ENCODE assay signal across 11 mouse cellular contexts in the genomic region with DNA sequence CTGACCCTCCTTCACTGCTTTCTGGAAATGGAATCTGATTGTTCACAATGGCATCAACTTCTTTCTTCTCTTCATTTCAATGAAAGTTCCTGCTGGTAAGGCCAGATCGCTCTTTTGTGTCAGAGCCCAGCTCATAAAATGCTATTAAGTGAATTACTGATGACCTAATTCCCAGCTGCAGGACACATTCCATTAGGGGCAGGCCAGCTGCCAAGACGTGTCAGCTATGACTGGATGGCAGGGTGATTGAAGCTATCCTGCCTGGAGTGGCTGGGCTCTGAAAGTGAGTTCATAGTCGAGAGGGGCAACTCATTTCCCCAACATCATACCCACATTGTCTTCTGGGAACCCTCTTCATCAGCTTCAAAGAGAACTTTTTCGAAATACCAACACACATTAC.
DNase-seq lines count a peak whose midpoint lies in the region; ATAC-seq lines count a peak whose summit lies in the region.
"Had no signal": no experiment of that assay in that cellular context is flagged by ENCODE, and none has a peak within 500 bp of the region (broad histone marks: within the 10 kb centered on the region; RNA-seq: fewer than 3 reads in every experiment).

No protein-coding gene starts in this region.

- 49% methylated on average over 4 of the region's 4 CpGs for WGBS in midbrain, embryonic 10.5 days
- 35% methylated on average over 4 of the region's 4 CpGs for WGBS in midbrain, embryonic 13.5 days

- ATAC-seq in midbrain, embryonic 13.5 days = no peak
- ATAC-seq: activated CD4-positive, CD25-positive, alpha-beta regulatory T cell, adult 4 months; midbrain, embryonic 16.5 days had no signal

- DNase-seq in adrenal gland, postnatal 10 days = peak; percentile 16
- no peak for DNase-seq in adrenal gland, postnatal 4 days (ENCODE audit: low spot score in 2 of 2)
- DNase-seq in midbrain, embryonic 10.5 days (ENCODE audit: low spot score) = peak; percentile 21
- peak; percentile 13 to 28 for DNase-seq in heart, postnatal 36 days
- DNase-seq in skeletal muscle tissue, adult 2 months (ENCODE audit: low read depth, low spot score) = peak; percentile 1
- no peak for DNase-seq in left cerebral cortex, adult 18-20 months (ENCODE audit: low spot score in 2 of 2)
- DNase-seq in thymus, postnatal 10 days (ENCODE audit: low spot score in 2 of 2) = no peak
- DNase-seq: spleen, adult 18-20 months had no signal

- no peak overlapping the region for H3K4me2 ChIP-seq in midbrain, embryonic 13.5 days (replicated peaks)

- H3K27me3 ChIP-seq in midbrain, embryonic 10.5 days (ENCODE audit: low read depth, poor library complexity, severe bottlenecking) = no peaks in the 10 kb centered on the region
- H3K27me3 ChIP-seq in midbrain, embryonic 13.5 days = no peaks in the 10 kb centered on the region

- H3K4me1 ChIP-seq in midbrain, embryonic 10.5 days = peaks cover 23% of the 10 kb centered on the region
- H3K4me1 ChIP-seq in midbrain, embryonic 13.5 days (replicated peaks) = peaks cover 21% of the 10 kb centered on the region

- no peaks in the 10 kb centered on the region for H3K9me3 ChIP-seq in midbrain, embryonic 10.5 days (replicated peaks)
- no peaks in the 10 kb centered on the region for H3K9me3 ChIP-seq in midbrain, embryonic 13.5 days

- H3K4me3 ChIP-seq in midbrain, embryonic 10.5 days = no peak overlapping the region
- no peak overlapping the region for H3K4me3 ChIP-seq in midbrain, embryonic 13.5 days (replicated peaks)

- H3K36me3 ChIP-seq in midbrain, embryonic 10.5 days = no peaks in the 10 kb centered on the region
- H3K36me3 ChIP-seq in midbrain, embryonic 13.5 days = no peaks in the 10 kb centered on the region

- no peak overlapping the region for H3K27ac ChIP-seq in midbrain, embryonic 10.5 days (replicated peaks)
- no peak overlapping the region for H3K27ac ChIP-seq in midbrain, embryonic 13.5 days

- intact Hi-C loops in heart, postnatal 36 days (cut with DNase I) = no loop called here

- H3K9ac ChIP-seq in midbrain, embryonic 13.5 days (replicated peaks) = no peak overlapping the region

Comparison
In these comparisons a context has a peak if more than half of its experiments do, and no peak if none do; other contexts are left out.
1. DNase-seq: peak in adrenal gland, postnatal 10 days (single experiment), midbrain, embryonic 10.5 days (single experiment), heart, postnatal 36 days (2 of 2) and skeletal muscle tissue, adult 2 months (single experiment); none in adrenal gland, postnatal 4 days (0 of 2), left cerebral cortex, adult 18-20 months (0 of 2) and thymus, postnatal 10 days (0 of 2).